Mouse (Mus musculus) neural tube, embryonic 14.5 days (tissue): ENCODE measurements around the gene Arpc1a. TPM values are rescaled to one million over a fixed set of nuclear protein-coding genes. Genes with fewer than 3 reads are reported as not detected.
"Not testable (repeated sequence)": the region's sequence is repeated elsewhere in the genome, so short reads cannot be mapped to it uniquely, and the experiment has no call there.

ENCODE experiments used
- ATAC-seq: fragments of 200-750 bp; cut with Nextera tagmentation; 2 replicates; pipeline ENCODE4 v1.8.0; 2017; ENCODE audit warnings: low read depth, mild to moderate bottlenecking, moderate TSS enrichment, moderate library complexity
- H3K27ac ChIP-seq: fragments of 300-500 bp; sonication (generic); 2 replicates; pipeline ENCODE4 v1.5.1; 2014; ENCODE audit warnings: low read depth, mild to moderate bottlenecking, control low read depth, low read length, moderate library complexity, mixed read lengths
- H3K27me3 ChIP-seq: fragments of 300-500 bp; sonication (generic); 2 replicates; pipeline ENCODE4 v1.6.1; 2014; ENCODE audit warnings: low read length; ENCODE audit not compliant: control insufficient read depth, insufficient read depth
- H3K36me3 ChIP-seq: fragments of 300-500 bp; sonication (generic); 2 replicates; pipeline ENCODE4 v1.6.1; 2014; ENCODE audit warnings: low read length, mixed read lengths; ENCODE audit not compliant: control insufficient read depth, insufficient read depth
- H3K4me1 ChIP-seq: fragments of 300-500 bp; sonication (generic); 2 replicates; pipeline ENCODE4 v1.6.1; 2014; ENCODE audit warnings: low read length; ENCODE audit not compliant: control insufficient read depth, insufficient read depth
- H3K4me2 ChIP-seq: fragments of 300-500 bp; sonication (generic); 2 replicates; pipeline ENCODE4 v1.6.1; 2014; ENCODE audit warnings: mild to moderate bottlenecking, low read depth, low read length, control low read depth
- H3K4me3 ChIP-seq: fragments of 300-500 bp; sonication (generic); 2 replicates; pipeline ENCODE4 v1.5.1; 2014; ENCODE audit warnings: low read depth, low read length, control low read depth, mixed read lengths
- H3K9ac ChIP-seq: fragments of 300-500 bp; sonication (generic); replicated peaks from 2 replicates; pipeline ENCODE4 v1.6.1; 2014; ENCODE audit warnings: low read depth, mild to moderate bottlenecking, control low read depth, low read length, mixed read lengths
- H3K9me3 ChIP-seq: fragments of 300-500 bp; sonication (generic); 2 replicates; pipeline ENCODE4 v1.6.1; 2016; ENCODE audit warnings: low read length; ENCODE audit not compliant: control insufficient read depth
- WGBS: fragments of 180-500 bp; shearing (Covaris S2); extraction: QIAGEN DNeasy Blood & Tissue Kit; methylation state at CpG from one replicate; pipeline ENCODE4 v1.1.7; 2014; 5-methylcytosine and 5-hydroxymethylcytosine counted together
- polyA plus RNA-seq: library from polyadenylated mRNA; unstranded; fragments of >200 nt; fragmentation: Nextera tagmentation; extraction: Ambion mirVana; gene quantifications from 2 replicates; pipeline ENCODE4 v1.2.1, GENCODE M21; 2014

Gene Arpc1a
- polyA plus RNA-seq, 1 experiment from 2014 or later, result 243 TPM

- H3K4me3 ChIP-seq, result no peak overlapping the region
- no peaks in the 10 kb centered on the region for H3K9me3 ChIP-seq
- H3K36me3 ChIP-seq, result no peaks in the 10 kb centered on the region
- H3K4me1 ChIP-seq, result no peaks in the 10 kb centered on the region
- H3K27me3 ChIP-seq, result no peaks in the 10 kb centered on the region
- ATAC-seq, result peak; percentile 60; the same call in 1 of the 2 replicates
- WGBS, result 3% methylated on average over 5 of the region's 5 CpGs
- no peak overlapping the region for H3K4me2 ChIP-seq
- no peak overlapping the region for H3K9ac ChIP-seq
- no peak overlapping the region for H3K27ac ChIP-seq
Measured at GRCm38 (mm10) chr5:145069707-145070106, 13.9 kb upstream of the Arpc1a start.

- 53% methylated on average over 6 of the region's 6 CpGs for WGBS
- Histone ChIP-seq H3K36me3 (no peaks in the 10 kb centered on the region), H3K27me3 (no peaks in the 10 kb centered on the region), H3K4me3 (no peak overlapping the region), H3K9me3 (no peaks in the 10 kb centered on the region), H3K4me2 (no peak overlapping the region), H3K9ac (no peak overlapping the region), H3K27ac (no peak overlapping the region), H3K4me1 (no peaks in the 10 kb centered on the region)
- ATAC-seq, result no peak
Measured at GRCm38 (mm10) chr5:145071342-145071741, 12.3 kb upstream of the Arpc1a start.

GRCm38 (mm10) chr5:145075081-145075480 is 8.5 kb upstream of the Arpc1a start:
- no peaks in the 10 kb centered on the region for H3K27me3 ChIP-seq
- H3K4me2 ChIP-seq, result no peak overlapping the region
- no peaks in the 10 kb centered on the region for H3K36me3 ChIP-seq
- no peaks in the 10 kb centered on the region for H3K4me1 ChIP-seq
- no peak overlapping the region for H3K4me3 ChIP-seq
- H3K27ac ChIP-seq, result no peak overlapping the region
- no peaks in the 10 kb centered on the region for H3K9me3 ChIP-seq
- no peak for ATAC-seq
- 69% methylated on average over 3 of the region's 3 CpGs for WGBS
- H3K9ac ChIP-seq, result no peak overlapping the region

GRCm38 (mm10) chr5:145081866-145082613 is 1.6 kb upstream of the Arpc1a start:
- no peaks in the 10 kb centered on the region for H3K27me3 ChIP-seq
- no peak overlapping the region for H3K4me3 ChIP-seq
- H3K9ac ChIP-seq, result no peak overlapping the region
- H3K9me3 ChIP-seq, result no peaks in the 10 kb centered on the region
- peaks cover 9% of the 10 kb centered on the region for H3K4me1 ChIP-seq
- WGBS, result 93% methylated on average over 10 of the region's 10 CpGs
- no peaks in the 10 kb centered on the region for H3K36me3 ChIP-seq
- H3K27ac ChIP-seq, result no peak overlapping the region
- H3K4me2 ChIP-seq, result no peak overlapping the region
- no peak for ATAC-seq

GRCm38 (mm10) chr5:145083201-145083600 is 429 bp upstream of the Arpc1a start:
- H3K36me3 ChIP-seq, H3K27me3 ChIP-seq, H3K4me1 ChIP-seq, H3K9me3 ChIP-seq: not testable (repeated sequence)
- WGBS, result 58% methylated on average over 6 of the region's 6 CpGs
- H3K4me2 ChIP-seq, result peak overlapping the region; percentile 87
- peak; percentile 38 for ATAC-seq
- peak overlapping the region; percentile 85 for H3K4me3 ChIP-seq
- H3K27ac ChIP-seq, result peak overlapping the region; percentile 84
- H3K9ac ChIP-seq, result peak overlapping the region; percentile 92

GRCm38 (mm10) chr5:145084822-145085221 is 1.2 kb downstream of the Arpc1a start:
- Histone ChIP-seq H3K27ac (no peak overlapping the region), H3K4me3 (peak overlapping the region; percentile 85), H3K9ac (no peak overlapping the region), H3K4me1 (peaks cover 9% of the 10 kb centered on the region), H3K9me3 (no peaks in the 10 kb centered on the region), H3K36me3 (no peaks in the 10 kb centered on the region), H3K27me3 (no peaks in the 10 kb centered on the region), H3K4me2 (peak overlapping the region; percentile 87)
- 67% methylated on average over 2 of the region's 2 CpGs for WGBS
- no peak for ATAC-seq

- Histone ChIP-seq H3K4me3 (no peak overlapping the region), H3K27ac (no peak overlapping the region), H3K9me3 (no peaks in the 10 kb centered on the region), H3K27me3 (no peaks in the 10 kb centered on the region), H3K4me1 (peaks cover 9% of the 10 kb centered on the region), H3K9ac (no peak overlapping the region), H3K4me2 (no peak overlapping the region), H3K36me3 (peaks cover 14% of the 10 kb centered on the region)
- 95% methylated on average over 2 of the region's 2 CpGs for WGBS
- ATAC-seq, result no peak
Measured at GRCm38 (mm10) chr5:145088186-145088585, 4.6 kb downstream of the Arpc1a start.

GRCm38 (mm10) chr5:145089878-145090277 is 6.2 kb downstream of the Arpc1a start:
- H3K9me3 ChIP-seq, result no peaks in the 10 kb centered on the region
- peaks cover 2% of the 10 kb centered on the region for H3K4me1 ChIP-seq
- no peaks in the 10 kb centered on the region for H3K27me3 ChIP-seq
- peaks cover 24% of the 10 kb centered on the region for H3K36me3 ChIP-seq
- ATAC-seq, result no peak
- H3K4me3 ChIP-seq, result no peak overlapping the region
- H3K27ac ChIP-seq, result no peak overlapping the region
- H3K4me2 ChIP-seq, result no peak overlapping the region
- 96% methylated on average over 3 of the region's 3 CpGs for WGBS
- H3K9ac ChIP-seq, result no peak overlapping the region

GRCm38 (mm10) chr5:145096195-145096594 is 12.6 kb downstream of the Arpc1a start:
- no peak for ATAC-seq
- Histone ChIP-seq H3K9me3 (no peaks in the 10 kb centered on the region), H3K4me1 (no peaks in the 10 kb centered on the region), H3K36me3 (peaks cover 76% of the 10 kb centered on the region), H3K27me3 (no peaks in the 10 kb centered on the region), H3K9ac (no peak overlapping the region), H3K27ac (no peak overlapping the region), H3K4me3 (no peak overlapping the region), H3K4me2 (no peak overlapping the region)
- 90% methylated on average over 4 of the region's 4 CpGs for WGBS
